Mouse (Mus musculus): ENCODE data around the gene 2010111I01Rik.
"Not testable (repeated sequence)": the region's sequence is repeated elsewhere in the genome, so short reads cannot be mapped to it uniquely, and the experiment has no call there.

Gene 2010111I01Rik

DNA sequence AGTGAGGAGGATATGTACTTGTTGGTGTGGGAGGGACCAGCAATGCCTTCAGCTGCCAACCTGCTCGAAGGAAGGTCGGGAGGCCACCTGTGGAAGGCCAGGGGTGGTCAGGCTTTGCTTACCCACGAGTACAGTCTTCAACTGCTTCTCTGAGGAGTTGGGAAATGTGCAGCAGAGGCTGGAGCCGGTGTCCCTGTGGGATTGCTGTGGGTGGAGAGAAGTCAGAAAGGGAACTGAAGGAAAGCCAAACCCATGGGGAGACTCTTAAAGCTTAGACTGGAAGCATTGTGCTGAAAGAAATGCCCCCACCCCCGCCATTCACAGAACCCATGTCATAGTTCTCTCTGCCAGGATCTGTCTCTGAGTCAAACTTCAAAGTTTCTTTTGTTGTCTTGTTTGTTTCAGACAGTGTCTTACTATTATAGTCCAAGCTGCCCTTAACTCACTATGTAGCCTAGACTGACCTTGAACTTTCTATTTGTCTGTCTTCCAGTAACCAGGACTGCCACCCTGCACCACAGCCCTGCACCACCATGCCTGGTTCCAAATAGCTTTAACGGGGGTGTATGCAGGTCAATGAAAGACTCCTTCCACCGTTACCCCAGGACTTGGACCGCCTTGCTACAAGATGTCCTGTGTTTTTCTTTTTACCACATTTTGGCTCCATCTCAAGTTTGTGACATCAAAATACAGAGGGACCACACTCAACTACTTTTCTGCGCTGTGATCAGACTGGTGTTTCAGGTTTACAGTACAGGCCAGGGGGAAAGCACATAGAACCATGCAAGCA is 358.8 kb downstream of the 2010111I01Rik start:
- DNase-seq = no peak

DNA sequence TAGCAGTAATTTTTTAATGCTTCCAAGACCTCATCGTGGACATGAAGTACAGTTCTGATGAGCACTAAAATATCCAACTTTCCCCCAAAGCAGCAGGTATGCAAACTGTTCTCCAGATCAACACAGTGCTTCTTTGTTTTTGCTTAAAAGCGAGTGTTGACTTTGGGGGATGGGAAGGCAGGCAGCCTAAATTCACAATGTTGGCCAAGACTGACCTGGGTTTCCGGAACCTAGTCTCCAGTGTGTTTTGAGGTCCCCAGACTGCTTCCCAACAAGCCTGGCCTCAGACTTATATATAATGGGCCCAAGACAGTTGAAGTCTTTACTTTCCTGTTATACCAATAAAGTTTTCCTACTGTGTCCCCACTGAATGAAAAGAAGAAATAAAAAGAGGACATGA is 359.6 kb downstream of the 2010111I01Rik start:
- no peak for DNase-seq

DNA sequence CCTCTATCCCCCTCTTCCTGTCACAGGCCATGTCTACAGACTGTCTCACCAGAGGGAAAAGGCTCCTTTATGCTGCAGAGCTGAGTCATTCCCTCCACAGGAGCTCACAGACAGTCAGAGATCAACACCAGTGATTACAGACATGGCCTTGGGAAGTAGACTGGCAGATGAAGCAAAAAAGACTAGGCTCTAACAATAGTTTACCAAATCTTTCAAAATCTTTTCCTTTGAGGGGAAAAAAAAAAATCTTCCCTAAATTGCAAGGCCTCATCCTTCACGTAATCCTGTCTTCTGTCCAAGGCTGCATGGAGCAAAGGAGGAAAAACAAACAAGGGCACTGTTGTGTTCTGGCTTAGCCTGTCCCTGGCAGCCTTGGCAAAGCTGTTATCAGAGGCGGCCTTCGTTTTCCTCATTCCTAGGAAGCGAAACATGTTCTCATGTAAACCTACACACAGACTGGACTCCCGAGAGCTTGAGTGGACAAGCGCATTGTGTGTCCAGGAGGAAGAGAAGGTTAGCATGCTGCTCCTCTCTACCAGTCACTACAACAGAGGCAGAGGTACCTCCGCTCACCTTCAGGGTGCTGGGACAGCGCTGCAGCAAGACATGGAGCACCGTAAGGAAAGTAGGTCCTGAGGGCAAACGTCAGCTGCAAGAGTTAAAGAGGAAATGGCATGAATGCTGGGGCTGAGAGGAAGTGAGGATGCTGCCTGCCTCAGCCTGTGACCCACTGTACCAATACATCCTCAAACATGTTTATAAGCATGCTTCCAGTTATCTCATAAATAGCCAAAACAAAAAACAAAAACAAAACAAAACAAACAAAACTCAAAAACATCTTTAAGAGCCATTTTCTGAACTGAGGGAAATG is 360.5 kb downstream of the 2010111I01Rik start:
- DNase-seq = peak in 1 of 2 experiments; percentile 60

DNA sequence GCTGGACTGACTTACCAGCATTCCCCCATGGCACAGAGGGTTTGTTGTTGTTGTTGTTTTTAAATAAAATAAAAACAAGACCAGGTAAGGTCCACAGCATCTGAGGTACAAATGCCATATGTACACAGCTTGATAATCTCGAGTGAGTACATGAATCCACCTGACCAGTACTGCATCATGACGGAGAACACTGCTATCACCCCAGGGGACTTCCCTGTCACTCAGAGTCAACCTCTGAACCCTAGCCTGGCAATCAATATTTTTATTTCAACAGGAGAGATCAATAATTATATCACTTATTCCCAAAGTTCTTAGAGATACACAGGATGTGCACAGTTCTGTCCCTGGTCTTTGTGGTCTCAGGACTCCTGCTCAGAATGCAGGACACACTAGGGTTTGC is 361.3 kb downstream of the 2010111I01Rik start:
- DNase-seq = no peak

DNA sequence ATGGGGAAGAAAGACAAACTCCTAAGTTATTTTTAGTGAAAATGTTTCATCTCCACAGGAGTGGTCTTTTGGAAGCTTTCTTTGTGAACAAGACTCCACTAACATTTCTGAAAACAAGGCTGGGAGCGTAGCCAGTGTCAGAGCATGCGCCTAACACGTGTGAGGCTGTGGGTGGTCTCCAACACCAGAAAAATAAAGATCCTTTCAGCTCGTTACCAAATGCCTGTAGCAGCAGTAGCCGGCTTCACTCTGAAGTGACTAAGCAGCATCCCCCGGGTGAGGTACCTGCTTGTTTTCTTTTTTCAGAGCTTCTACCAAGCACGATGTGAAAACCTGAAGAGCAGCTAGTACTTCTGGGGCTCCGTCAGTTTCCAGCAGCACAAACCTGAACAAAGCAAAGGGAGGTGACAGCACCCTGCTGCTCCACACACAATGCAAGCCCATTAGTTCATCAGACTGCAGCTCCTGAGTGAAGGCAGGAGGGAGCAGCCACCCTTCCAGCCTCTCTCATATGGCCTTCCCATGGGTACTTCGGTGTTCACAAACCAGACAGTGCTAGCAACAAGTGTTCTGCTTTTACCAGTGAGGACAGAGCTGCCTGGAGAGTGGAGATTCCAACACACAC is 365.7 kb downstream of the 2010111I01Rik start:
- DNase-seq = no peak

DNA sequence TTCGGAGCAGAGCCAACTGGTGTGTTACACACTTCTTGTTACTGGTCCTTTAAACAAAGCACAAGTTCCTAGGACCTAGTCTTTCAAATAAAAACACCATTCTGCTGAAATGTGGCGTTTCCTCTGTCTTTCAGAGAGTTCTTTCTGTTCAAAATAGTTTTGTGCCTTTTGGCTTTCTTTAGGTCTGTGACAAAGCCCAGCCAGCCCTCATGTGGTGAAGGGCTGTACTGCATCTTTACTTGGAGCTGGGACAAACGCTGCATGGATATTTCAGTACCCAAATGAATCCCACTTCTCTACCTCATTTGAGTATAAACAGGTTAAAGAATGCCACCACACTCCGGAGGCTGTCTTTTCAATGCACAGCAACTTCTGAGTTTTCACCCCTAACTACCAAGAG is 366.7 kb downstream of the 2010111I01Rik start:
- peak; percentile 53 to 64 for DNase-seq

DNA sequence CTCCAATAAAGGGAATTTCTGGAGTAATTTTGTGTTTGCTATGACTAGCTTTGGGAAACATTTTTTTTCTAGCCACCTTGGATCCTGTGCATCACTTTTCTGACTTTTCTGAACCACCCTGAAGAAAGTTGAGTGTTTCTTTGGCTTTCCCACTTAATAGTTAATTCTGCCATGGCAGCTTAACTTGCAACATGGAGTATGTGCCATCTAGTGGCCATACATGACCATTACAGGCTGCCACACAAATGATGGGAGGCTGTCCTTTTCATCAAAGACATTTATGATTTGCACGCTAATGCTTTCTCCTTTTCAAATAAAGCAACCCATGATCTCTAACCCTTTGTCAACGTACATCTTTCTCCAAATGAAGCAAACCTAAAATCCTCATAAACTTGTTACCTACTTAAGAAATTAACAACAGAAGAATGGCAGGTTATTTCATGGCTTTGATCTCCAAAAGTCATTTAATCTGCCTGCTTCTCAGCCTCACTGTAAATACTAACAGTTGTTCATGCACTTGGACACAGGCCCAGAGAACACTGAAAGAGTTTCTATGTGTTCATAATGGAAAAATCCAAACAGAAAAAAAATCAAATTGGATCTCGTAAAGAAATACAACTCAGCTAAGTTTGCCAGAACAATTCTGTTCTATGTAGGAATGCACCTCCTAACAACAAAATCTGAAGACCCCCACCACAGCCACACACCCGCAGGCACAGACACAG is 368.0 kb downstream of the 2010111I01Rik start:
- DNase-seq = peak; percentile 40 to 52

DNA sequence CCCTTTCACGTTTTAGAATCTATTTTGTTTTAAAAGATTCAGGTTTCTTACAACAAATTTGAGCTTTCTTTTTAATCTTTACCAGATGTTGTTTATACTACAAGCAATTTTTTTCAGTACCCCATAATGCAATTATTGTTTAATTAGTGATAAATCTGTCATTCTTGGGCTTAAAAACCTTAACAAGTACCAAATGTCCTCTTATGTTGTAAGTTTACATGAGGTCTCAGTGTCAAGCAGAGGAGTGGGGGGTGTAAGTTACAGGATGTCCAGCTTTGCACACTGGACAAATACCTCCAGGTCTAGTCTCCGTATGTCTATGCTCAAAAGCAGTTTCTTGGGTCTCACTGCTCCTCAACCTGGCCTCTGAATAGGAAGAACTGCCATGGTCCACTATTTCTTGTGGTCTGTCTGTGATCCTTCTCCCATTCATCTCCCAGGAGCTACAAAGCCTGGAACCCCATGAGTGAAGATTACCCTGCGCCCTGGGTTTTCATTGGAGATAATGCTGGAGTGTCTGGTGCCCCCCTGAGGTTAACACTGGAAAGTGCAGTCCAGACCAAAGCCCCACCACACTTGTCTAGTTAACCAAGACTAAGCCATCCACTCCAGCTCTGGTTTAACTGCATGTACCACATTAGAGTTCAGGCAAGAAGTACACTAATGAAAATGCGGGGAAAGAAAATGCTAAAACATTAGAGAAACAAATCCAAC is 370.9 kb downstream of the 2010111I01Rik start:
- DNase-seq = peak in 1 of 2 experiments; percentile 36

DNA sequence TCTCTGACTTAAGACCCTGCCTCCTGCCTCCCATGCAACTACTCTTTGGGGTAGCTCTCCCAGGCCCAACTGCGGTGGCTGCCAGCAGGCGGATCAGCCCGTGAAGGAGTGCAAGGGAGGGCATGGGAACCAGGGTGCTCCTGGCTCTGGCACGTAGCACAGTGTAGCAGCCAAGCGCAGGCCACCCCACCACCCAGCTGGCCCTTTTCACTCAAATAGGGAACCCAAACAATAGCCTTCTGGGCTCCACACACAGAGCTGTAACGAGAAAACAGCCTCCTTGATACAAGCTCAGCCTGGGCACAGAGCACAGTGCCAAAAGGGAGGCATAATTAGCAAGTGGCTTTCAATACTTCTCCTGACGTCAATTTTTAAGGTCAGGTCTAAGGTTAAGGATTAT is 371.6 kb downstream of the 2010111I01Rik start:
- DNase-seq = no peak

DNA sequence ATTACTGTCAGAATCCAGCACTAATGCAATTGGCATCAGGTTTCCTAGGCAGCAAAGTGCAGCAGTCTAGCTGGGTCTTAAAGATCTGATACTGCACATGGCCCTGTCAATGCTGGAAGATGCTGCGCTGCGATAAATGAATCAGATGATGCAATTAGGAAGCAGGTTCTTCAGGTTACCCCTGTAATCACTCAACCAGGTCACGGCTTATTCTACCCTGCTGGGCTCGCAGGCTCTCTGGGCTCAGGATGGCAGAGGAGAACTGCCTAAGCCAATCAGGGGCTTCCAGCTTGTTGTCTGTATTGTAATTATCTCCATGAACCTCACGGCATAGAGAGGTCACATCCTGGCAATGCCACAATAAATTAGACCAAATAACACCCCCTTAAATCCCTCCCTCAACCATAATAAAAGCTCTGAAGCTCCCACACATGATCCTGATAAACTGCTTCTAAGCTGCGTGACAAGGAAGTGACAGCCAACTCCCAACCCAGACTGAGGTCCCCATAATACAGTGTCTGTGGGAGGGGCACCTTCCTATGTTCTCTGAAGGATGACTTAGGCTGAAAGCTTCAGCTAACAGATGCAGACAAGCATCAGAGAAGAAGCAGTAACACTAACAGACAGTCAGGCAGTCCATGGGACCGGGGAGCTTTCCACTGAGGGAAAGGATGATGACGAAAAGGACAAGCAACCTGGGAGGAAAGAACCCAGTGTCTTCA is 372.7 kb downstream of the 2010111I01Rik start:
- DNase-seq = no peak

DNA sequence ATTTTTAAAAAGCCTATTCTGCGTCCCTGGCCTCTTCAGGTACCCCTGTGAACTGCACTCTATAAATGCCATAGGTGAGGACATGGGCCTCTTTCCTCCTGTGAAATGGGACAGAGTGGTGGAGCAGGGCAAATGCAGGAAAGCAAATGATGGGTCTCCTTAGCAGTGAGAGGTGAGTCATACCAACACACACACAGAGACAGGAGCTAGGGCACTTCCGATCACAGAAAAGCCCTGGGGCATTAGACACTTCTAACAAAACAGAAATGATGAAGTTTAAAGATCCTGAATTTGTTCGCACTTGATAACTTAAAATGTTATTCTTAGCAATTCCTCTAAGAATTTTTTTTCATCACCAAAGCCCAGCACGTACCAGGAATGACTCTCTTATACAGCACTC is 375.3 kb downstream of the 2010111I01Rik start:
- DNase-seq = no peak

DNA sequence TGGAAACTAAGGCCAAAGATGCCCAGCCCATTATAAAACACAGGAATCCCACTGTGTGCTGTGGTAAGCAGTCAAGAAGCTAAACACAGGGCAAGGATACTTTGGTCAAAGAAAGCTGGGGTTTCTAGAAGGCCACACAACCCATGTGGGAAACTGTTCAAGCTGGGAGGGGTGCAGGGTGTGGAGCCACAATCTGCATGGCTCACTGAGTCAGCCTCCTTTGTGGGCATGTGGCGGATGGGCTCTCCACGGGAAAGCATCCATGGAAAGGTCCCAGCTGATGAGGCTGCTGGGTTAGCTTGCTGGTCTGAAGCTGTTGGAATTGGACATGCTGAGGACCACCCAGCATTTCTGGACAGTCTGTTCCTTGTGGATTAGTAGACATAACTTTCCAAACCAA is 378.1 kb downstream of the 2010111I01Rik start:
- DNase-seq = no peak

DNA sequence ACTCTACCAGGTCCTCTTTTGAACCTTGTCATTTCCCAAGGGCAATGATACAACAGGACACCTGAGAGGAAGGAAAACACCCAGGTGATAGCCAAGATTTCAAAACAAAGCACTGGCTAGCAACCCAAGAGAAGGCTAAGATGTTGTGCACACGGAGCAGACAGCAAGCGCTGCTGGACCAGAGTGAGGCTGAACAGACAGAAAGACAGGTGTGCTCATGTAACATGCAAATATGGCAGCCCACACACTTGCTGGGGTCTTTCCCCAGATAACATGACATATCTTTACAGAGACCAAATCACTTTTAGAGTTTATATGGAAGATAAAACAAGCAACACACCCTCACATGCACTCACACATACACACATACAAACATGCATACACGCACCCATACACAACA is 379.8 kb downstream of the 2010111I01Rik start:
- no peak for DNase-seq

DNA sequence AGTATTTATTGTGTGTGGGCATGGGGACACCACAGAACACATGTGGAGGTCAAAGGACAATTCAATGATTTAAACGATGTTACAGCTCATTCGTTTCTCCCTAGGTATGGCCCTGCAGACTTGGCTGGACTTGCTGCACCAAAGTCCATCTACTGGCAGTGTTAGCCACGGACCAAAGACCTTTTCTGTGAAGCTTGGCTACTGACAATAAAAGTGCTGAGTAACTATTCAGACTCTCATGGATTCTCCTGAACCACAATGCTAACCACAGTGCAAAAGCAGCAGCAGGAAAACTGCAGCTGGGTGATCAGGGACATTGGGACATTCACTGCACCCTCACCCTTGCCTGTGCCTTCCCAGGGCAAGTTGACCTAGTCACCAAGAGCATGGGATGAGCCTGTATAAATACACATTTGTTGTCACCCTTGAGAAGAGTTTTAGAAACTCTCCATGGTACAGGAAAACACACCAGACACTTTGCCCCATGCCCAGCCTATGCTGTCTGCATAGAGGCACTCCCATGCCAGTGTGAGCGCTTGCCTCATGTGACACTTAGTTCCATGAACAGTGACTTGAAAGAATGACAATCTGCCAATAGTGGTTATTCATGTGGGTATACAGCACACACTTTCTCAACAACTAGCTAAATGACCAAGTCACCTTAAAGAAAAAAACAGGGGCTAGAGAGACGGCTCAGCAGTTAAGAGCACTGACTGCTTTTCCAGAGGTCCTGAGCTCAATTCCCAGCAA is 381.0 kb downstream of the 2010111I01Rik start:
- no peak for DNase-seq

DNA sequence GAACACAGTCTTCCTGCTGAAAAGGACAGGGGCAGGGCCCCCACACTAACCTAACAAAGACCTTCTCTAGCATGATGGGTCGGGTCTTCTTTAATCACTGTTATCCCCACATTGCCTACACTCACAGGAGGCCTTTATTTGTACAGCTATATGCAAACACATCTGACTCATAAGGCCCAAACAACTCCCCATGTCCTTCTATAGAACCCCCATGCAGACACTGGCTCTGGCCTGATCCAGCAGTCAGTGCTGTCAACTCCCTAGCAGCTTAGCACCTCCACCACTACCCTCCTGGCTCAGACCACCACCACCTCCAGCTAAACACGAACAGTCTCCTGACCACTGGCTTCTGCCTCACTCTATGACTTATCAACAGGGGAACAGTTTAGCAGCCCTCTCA is 382.9 kb downstream of the 2010111I01Rik start:
- DNase-seq = no peak

DNA sequence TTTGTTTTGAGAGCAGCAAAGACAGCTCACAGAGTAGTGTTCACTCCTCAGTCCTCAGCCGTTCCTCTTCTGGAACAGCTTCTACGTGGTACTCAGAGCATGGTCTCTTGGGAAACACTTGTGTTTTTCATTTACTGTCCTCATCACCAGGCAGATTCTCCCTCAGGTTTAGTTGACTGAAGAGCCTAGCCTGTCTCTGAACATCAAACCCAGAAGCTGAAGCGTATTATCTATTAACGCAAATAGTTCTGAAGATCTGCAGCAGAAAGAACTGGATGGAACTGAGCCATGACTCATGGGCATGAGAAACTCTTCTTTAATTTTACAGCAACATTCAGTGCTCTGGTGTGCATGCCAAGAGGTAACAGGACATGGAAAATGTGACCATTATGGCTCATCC is 385.4 kb downstream of the 2010111I01Rik start:
- DNase-seq = no peak

DNA sequence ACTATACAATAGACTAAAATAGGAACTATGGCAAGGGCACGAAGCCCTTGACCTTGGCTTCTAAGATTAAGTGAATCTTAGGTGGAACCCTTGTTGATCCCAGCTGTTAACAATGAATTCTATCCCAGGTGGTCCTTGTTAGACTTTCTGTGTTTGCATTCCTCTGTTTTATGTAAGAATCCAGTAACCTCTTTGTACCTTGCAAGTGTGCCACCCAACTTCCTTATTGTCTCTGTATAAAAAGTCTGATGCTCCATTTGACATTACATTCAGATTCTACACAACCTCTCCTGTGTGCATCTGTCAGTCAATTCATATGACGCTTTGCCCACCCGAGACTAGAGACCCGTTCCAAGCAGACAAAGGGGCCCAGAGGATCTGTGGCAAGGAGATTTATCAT is 388.6 kb downstream of the 2010111I01Rik start:
- not testable (repeated sequence) for DNase-seq

DNA sequence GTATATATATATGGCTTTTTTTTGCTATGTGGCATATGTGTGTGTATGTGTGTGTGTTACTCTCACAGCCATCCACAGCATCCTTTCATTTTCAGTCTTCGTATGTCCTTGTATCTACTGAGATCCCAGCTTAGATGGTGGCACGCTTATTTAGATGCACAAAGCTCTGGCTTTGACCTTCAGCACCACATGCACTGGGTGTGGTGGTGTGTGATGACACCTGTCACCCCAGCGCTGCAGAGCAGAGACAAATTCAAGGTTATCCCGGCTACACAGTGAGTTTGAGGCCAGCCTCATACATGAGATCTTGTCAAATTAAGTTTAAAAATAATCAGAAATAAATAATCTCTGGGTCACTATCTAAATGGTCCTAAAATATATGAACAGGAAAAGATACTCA is 391.4 kb downstream of the 2010111I01Rik start:
- DNase-seq = no peak

DNA sequence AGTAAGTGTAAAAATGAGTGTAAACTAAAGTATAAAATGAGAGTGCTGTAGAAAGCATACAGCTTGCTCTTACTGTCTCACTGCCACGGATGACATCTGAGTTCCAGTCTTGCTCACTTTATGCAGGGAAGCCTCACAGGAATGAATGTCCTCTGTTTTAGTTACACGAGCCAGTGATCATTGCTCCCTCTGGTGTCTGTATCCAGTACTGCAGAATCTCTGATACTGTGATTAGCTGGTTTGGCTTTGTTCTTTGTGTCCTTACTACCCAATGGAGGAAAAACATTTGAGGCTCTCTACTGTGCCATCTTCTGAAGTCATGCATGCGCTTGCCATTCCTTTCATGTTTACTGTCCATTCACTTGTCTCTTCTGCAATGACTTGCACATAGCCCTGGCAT is 391.9 kb downstream of the 2010111I01Rik start:
- peak; percentile 10 to 54 for DNase-seq

DNA sequence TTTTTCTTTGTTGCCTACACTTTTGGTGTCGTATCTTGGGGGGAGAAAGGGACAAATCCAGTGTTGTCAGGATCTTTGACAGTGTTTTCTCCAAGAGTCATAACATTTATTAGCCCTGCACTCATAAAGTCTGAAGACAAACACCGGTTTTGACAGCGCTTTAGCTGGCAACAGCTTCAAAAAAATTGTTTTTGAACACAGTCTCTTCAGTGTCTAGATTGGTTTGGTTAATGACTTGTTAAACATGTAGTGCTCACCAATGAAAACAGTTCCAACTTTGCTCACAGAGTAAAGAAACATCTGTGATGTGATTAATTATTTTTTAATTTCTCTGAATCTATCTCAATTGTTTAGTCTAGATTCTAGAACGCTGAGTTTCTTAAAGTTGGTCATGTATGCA is 394.7 kb downstream of the 2010111I01Rik start:
- no peak for DNase-seq
